Mouse (Mus musculus): ENCODE results near the gene Olfr564. TPM values are rescaled to one million over a fixed set of nuclear protein-coding genes. Genes with fewer than 3 reads are reported as not detected.

Gene Olfr564
- not detected in 2 replicates for polyA plus RNA-seq (2015; fragmentation: Nextera tagmentation; extraction: Ambion mirVana)

DNA sequence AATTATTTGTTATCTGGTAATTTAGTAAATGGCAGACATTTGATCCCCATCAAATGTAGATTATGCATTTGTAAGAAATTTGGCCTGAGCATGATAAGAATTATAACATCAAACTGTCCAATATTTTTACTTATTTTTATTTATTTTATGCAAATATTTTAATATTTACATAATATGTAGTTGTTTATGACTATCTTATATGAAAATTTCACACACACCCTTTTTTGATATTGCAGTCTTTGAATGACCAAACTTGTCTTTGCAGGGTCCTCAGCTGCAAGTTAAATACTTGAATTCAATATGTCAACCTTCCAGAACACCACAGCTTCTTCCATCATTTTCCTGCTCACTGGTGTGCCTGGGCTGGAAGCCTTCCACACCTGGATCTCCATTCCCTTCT is at the start of gene Olfr564:
TSS of gene Olfr564 (plus strand) at position 301 of the 400 bp plus-strand sequence.
- Histone ChIP-seq H3K9me3 (no peaks in the 10 kb centered on the region), H3K4me3 (no peak within 1 kb of the TSS), H3K4me1 (no peaks in the 10 kb centered on the region), H3K27ac (no peak within 1 kb of the TSS), H3K9ac (no peak within 1 kb of the TSS), H3K27me3 (no peaks in the 10 kb centered on the region), H3K36me3 (no peaks in the 10 kb centered on the region), H3K4me2 (no peak within 1 kb of the TSS)
- no peak for ATAC-seq (ENCODE audit: borderline replicate concordance, extremely low read depth, low FRiP score, low TSS enrichment)

DNA sequence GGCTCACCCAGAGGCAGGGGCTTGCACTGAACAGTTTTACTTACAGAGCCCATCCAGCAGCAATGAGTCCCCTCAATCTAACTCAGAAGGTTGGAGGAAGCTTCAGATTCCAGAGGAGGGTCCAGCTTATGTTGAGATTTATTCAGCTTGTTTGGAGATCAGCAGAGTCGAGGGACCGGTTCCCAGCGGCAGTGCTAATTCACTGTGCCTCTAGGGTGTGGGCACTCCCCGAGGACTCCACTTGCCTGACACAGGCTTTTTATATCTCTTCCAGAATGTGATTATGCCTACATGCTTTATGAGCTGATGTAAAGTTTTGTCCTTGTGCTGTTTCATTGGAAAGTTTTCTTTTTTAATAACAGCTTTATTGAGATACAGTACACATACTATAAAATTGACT is 44.0 kb upstream of the Olfr564 start, which contains the start of the genes Olfr560 and Olfr78:
TSS of gene Olfr560 (minus strand) at position 101 of the 400 bp plus-strand sequence.
TSS of gene Olfr78 (minus strand) at position 206 of the 400 bp plus-strand sequence.
- Histone ChIP-seq H3K9me3 (no peaks in the 10 kb centered on the region), H3K36me3 (no peaks in the 10 kb centered on the region), H3K4me1 (no peaks in the 10 kb centered on the region), H3K27me3 (no peaks in the 10 kb centered on the region), H3K4me3 (no peak within 1 kb of the TSS), H3K4me2 (no peak within 1 kb of the TSS), H3K9ac (no peak within 1 kb of the TSS), H3K27ac (no peak within 1 kb of the TSS)
- WGBS = 65% methylated on average over 4 of the region's 4 CpGs
- ATAC-seq (ENCODE audit: borderline replicate concordance, extremely low read depth, low FRiP score, low TSS enrichment) = no peak

DNA sequence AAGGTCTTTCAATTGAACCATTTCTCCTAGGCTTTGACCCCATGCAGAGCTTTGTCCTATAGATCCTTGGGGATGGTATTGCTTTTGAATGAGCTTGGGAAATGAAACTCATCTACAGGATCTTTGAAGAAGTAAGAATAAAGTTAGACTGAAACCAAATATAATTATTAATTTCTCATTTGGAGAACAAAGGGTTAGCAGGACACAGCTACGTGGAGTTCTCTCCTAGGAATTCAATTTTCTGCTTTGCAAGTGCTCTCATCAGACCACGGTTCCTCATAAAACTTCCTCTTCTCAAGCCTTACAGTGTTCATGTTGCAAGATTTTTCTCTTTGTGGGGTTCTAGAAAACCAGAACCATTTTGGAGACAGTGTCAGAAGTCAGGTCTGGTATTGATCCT is 32.4 kb upstream of the Olfr564 start, which contains the start of gene Olfr561:
TSS of gene Olfr561 (plus strand) at position 301 of the 400 bp plus-strand sequence.
- 55% methylated on average over 2 of the region's 2 CpGs for WGBS
- Histone ChIP-seq H3K27me3 (no peaks in the 10 kb centered on the region), H3K27ac (no peak within 1 kb of the TSS), H3K36me3 (no peaks in the 10 kb centered on the region), H3K4me3 (no peak within 1 kb of the TSS), H3K4me2 (no peak within 1 kb of the TSS), H3K9me3 (no peaks in the 10 kb centered on the region), H3K9ac (no peak within 1 kb of the TSS), H3K4me1 (no peaks in the 10 kb centered on the region)
- no peak for ATAC-seq (ENCODE audit: borderline replicate concordance, extremely low read depth, low FRiP score, low TSS enrichment)

Other genes starting within 250 kb of the Olfr564 start
- 0.26 and 1.1 TPM in 2 replicates for gene Trim21, start 238.0 kb upstream of the Olfr564 start, polyA plus RNA-seq (2015; fragmentation: Nextera tagmentation; extraction: Ambion mirVana)
- gene Olfr550, start 232.0 kb upstream of the Olfr564 start, polyA plus RNA-seq (2015; fragmentation: Nextera tagmentation; extraction: Ambion mirVana) = not detected in 2 replicates
- gene Olfr551, start 211.6 kb upstream of the Olfr564 start, polyA plus RNA-seq (2015; fragmentation: Nextera tagmentation; extraction: Ambion mirVana) = not detected in 2 replicates
- not detected in 2 replicates for gene Olfr552, start 205.7 kb upstream of the Olfr564 start, polyA plus RNA-seq (2015; fragmentation: Nextera tagmentation; extraction: Ambion mirVana)
- not detected in 2 replicates for gene Olfr553, start 185.3 kb upstream of the Olfr564 start, polyA plus RNA-seq (2015; fragmentation: Nextera tagmentation; extraction: Ambion mirVana)
- not detected in 2 replicates for gene Olfr554, start 165.0 kb upstream of the Olfr564 start, polyA plus RNA-seq (2015; fragmentation: Nextera tagmentation; extraction: Ambion mirVana)
- gene Olfr555, start 144.7 kb upstream of the Olfr564 start, polyA plus RNA-seq (2015; fragmentation: Nextera tagmentation; extraction: Ambion mirVana) = not detected in 2 replicates
- gene Olfr556, start 138.6 kb upstream of the Olfr564 start, polyA plus RNA-seq (2015; fragmentation: Nextera tagmentation; extraction: Ambion mirVana) = not detected in 2 replicates
- 13.2 and 14.0 TPM in 2 replicates for gene Trim68, start 116.2 kb upstream of the Olfr564 start, polyA plus RNA-seq (2015; fragmentation: Nextera tagmentation; extraction: Ambion mirVana)
- not detected in 2 replicates for gene Olfr557, start 107.6 kb upstream of the Olfr564 start, polyA plus RNA-seq (2015; fragmentation: Nextera tagmentation; extraction: Ambion mirVana)
- 0.28 and 0.49 TPM in 2 replicates for gene Olfr558, start 101.3 kb upstream of the Olfr564 start, polyA plus RNA-seq (2015; fragmentation: Nextera tagmentation; extraction: Ambion mirVana)
- not detected in 2 replicates for gene Olfr33, start 84.4 kb upstream of the Olfr564 start, polyA plus RNA-seq (2015; fragmentation: Nextera tagmentation; extraction: Ambion mirVana)
- gene Olfr559, start 76.0 kb upstream of the Olfr564 start, polyA plus RNA-seq (2015; fragmentation: Nextera tagmentation; extraction: Ambion mirVana) = not detected in 2 replicates
- 0.09 TPM in 1 of 2 replicates, not detected in the other for gene Olfr560, start 44.1 kb upstream of the Olfr564 start, polyA plus RNA-seq (2015; fragmentation: Nextera tagmentation; extraction: Ambion mirVana)
- 0.21 and 0.36 TPM in 2 replicates for gene Olfr78, start 44.0 kb upstream of the Olfr564 start, polyA plus RNA-seq (2015; fragmentation: Nextera tagmentation; extraction: Ambion mirVana)
- gene Olfr561, start 32.3 kb upstream of the Olfr564 start, polyA plus RNA-seq (2015; fragmentation: Nextera tagmentation; extraction: Ambion mirVana) = not detected in 2 replicates
- not detected in 2 replicates for gene Olfr566, start 55.3 kb downstream of the Olfr564 start, polyA plus RNA-seq (2015; fragmentation: Nextera tagmentation; extraction: Ambion mirVana)
- not detected in 2 replicates for gene Olfr568, start 73.6 kb downstream of the Olfr564 start, polyA plus RNA-seq (2015; fragmentation: Nextera tagmentation; extraction: Ambion mirVana)
- not detected in 2 replicates for gene Olfr569, start 87.4 kb downstream of the Olfr564 start, polyA plus RNA-seq (2015; fragmentation: Nextera tagmentation; extraction: Ambion mirVana)
- not detected in 2 replicates for gene Olfr570, start 91.1 kb downstream of the Olfr564 start, polyA plus RNA-seq (2015; fragmentation: Nextera tagmentation; extraction: Ambion mirVana)
- not detected in 2 replicates for gene Olfr571, start 114.1 kb downstream of the Olfr564 start, polyA plus RNA-seq (2015; fragmentation: Nextera tagmentation; extraction: Ambion mirVana)
- not detected in 2 replicates for gene Olfr572, start 120.9 kb downstream of the Olfr564 start, polyA plus RNA-seq (2015; fragmentation: Nextera tagmentation; extraction: Ambion mirVana)
- not detected in 2 replicates for gene Olfr573-ps1, start 139.1 kb downstream of the Olfr564 start, polyA plus RNA-seq (2015; fragmentation: Nextera tagmentation; extraction: Ambion mirVana)
- not detected in 2 replicates for gene Olfr574, start 145.0 kb downstream of the Olfr564 start, polyA plus RNA-seq (2015; fragmentation: Nextera tagmentation; extraction: Ambion mirVana)
- not detected in 2 replicates for gene Olfr575, start 155.3 kb downstream of the Olfr564 start, polyA plus RNA-seq (2015; fragmentation: Nextera tagmentation; extraction: Ambion mirVana)
- not detected in 2 replicates for gene Olfr576, start 159.2 kb downstream of the Olfr564 start, polyA plus RNA-seq (2015; fragmentation: Nextera tagmentation; extraction: Ambion mirVana)
- not detected in 2 replicates for gene Olfr577, start 172.5 kb downstream of the Olfr564 start, polyA plus RNA-seq (2015; fragmentation: Nextera tagmentation; extraction: Ambion mirVana)
- gene Olfr578, start 185.8 kb downstream of the Olfr564 start, polyA plus RNA-seq (2015; fragmentation: Nextera tagmentation; extraction: Ambion mirVana) = not detected in 2 replicates
- not detected in 2 replicates for gene Olfr582, start 234.5 kb downstream of the Olfr564 start, polyA plus RNA-seq (2015; fragmentation: Nextera tagmentation; extraction: Ambion mirVana)
- gene Olfr583, start 247.8 kb downstream of the Olfr564 start, polyA plus RNA-seq (2015; fragmentation: Nextera tagmentation; extraction: Ambion mirVana) = not detected in 2 replicates

All from lung, embryonic 15.5 days (tissue).